Mouse (Mus musculus): ENCODE results near the gene Tspoap1.

Tspoap1 gene

DNA sequence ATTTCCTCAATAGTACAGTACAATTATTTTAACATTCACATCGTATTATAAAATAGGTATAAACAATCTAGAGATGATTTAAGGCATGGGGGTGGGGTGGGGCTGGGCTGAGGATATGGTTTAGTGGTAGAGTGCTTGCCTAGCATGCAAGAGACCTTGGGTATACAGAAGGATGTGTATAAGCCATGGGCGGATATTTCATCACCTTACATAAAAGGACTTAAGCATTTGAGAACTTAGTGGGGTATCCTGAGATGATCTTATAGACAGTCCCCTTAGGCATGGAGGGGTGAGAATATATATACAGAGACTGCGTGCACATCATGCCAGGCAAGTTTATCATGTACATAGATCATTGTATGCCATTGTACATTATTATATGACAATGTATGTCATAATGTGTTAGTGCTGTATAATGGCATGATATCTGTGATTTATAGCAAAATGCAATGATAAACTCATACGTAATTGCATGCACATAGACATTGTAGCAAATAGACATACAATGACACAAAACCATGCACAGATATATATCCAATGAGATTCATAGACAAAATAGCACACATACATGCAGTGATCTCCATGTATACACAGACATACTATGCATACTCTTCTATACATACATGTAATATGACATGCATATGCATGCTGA, 1.3 kb upstream of the Tspoap1 start:
- no peak for DNase-seq (ENCODE audit: low read depth, low spot score)

DNA sequence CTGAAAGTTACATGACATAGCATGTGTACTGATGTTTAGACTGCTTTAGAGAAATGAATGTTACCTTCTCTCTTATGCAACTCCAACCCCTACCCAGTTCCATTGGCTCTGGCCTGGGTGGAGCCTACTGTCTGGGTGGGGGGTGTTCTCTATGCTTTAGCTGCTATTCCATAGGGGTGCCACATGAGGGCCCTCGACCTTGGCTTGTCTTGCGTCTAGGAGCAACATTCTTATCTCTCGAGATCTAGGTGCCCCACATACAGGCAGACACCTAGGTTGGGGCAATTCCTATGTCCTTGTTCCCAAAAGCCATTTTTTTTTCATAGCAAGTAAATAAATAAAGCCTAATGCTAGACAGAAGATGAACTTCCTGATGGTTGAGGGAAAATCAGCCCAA, 734 bp upstream of the Tspoap1 start:
- DNase-seq (ENCODE audit: low read depth, low spot score) = peak; percentile 62

DNA sequence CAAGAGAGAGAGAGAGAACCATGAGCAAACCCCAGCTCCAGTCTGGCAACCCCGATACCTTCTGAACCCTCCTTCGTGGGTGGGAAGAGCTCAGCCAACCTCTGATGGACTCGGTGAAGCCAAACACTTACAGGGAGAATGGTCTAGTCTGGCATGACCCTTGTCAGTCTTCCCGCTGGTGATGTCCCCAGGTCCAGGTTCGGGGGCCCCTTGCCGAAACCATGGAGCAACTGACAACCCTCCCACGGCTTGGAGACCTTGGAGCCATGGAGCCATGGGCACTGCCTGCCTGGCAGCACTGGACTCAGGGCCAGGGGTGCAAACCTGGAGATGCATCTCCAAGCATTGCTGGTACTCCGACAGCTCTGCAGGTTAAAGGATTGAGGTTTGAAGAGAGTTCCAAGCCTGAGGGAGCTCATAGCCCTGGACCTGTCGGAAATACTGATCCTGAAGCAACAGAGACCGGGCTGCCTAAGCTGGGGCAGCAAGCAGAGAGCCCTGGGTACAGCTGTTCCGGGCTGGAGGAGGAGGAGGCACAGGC, 910 bp downstream of the Tspoap1 start:
- no peak for DNase-seq (ENCODE audit: low read depth, low spot score)

DNA sequence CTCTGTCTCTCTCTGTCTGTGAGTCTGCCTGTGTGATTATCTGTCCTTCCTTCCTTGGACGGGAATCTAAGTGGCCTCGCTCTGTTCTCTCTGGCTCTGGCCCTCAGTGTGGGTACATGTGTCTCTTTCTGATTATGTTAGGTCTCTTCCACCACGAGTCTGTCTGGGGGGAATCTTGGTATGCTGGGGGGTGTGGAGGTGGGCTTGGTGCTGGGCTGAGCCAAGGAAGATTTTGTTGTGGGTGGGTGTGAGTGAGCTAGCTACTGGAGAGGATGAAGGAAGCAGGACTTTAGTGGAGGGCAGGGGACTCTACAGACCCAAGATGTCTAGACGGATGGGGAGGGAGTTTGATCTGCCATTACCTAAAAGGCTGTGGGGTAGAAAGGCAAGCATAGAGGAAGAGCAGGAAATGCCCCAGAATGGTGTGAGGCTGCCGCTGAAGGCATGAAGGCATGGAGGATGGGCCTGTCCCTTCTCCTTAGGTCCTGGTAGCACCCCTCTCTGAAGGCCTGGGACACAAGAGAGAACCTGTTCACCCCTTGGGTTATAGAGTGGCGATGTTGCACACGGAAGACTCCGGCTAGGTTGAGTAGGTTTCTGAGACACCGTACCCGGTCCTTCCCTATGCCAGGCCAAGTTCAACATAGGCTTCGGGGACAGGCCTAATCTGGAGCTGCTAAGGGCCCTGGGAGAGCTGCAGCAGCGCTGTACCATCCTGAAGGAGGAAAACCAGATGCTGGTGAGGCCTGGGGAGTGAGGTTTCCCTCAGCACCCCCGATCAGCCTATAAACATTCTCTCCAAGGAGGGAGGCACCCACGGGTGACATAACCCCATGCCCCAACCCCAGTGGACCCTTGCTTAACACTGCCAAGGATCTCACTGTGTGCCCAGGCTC, 1.7 kb downstream of the Tspoap1 start:
- DNase-seq (ENCODE audit: low read depth, low spot score) = no peak

DNA sequence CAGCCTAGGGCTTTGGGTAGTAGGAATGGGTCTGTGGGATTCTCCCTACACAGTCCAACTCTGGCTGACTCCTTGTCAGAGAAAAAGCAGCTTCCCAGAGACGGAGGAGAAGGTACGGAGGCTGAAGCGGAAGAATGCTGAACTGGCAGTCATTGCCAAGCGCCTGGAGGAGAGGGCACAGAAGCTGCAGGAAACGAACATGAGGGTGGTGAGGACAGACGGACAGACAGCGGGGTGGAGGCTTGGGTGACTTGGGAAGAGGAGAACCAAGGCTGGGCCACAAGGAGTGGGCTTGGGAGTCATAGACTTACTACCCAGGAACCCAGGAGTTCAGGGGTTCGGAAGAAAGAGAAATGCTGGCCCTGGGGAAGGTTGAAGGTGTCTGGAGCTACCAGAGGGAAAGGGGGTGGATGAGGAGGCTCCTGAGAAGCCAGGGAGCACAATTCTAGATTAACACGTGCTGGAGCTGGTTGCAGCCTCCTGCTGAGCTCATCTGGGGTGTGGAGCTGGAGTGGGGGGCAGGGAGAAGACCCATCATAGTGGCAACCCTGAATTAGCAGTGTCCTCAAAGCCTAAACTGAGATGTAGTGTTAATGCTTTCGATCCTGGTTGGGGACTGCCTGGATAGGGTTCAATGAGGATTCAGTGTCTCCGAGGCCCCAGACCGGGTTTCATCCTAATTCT, 2.5 kb downstream of the Tspoap1 start:
- no peak for DNase-seq (ENCODE audit: low read depth, low spot score)

DNA sequence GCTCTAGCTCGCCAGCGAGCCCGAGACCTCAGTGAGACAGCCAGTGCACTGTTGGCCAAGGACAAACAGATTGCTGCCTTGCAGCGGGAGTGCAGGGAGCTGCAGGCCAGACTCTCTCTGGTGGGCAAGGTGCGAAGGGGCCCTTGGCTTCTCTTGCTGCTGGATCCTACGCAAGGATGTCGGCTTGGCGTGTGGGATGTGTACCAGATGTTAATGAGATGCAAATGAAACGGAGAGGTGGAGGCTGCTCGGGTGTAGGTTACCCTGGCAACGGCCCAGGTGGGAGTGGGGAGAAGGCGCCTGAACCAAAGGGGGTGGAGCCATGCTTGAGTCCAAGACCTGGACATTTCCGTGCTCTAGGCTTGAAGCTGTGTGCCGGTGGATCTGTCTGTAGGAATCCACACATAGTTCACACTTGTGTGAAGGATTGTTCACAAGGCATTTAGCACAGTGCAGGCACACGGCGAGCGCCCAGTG, 3.2 kb downstream of the Tspoap1 start:
- no peak for DNase-seq (ENCODE audit: low read depth, low spot score)

DNA sequence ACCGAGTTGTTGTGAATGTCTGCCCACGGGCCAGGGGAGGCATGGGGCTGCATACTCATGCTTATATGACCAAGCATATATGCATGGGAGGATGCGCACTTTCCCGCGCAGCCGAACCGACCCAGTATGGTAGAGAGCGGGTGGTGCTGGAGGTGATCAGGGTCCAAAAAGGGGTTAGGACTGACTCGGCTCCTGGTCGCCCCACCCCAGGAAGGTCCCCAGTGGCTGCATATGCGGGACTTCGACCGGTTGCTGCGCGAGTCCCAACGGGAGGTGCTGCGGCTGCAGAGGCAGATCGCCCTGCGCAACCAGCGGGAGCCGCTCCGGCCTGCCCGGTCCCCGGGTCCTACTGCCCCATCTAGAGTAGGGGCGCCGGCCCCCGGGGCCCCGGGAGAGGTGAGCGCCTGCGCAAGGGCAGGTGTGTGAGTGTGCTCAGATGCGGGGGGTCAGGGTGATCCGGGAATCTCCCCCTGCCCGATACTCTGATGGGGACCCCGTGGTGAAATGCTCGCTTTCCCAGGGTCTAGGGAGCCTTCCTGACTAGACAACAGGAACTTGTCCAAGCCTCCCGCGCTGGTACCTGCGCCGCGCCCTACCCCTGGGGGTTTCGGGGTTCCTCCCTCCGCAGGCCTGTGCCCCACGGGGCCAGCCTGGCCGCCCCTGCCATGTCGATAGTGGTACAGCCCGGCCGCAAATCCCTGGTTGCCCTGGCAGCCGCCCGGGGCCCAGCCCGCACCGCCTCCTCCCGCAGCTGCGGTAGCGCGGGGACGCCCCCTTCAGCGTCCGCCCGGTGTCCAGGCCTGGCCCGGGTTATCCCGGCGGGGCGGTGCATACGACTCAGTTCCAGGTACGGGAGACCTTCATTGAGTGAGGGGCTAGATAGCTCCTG, 3.9 kb downstream of the Tspoap1 start:
- no peak for DNase-seq (ENCODE audit: low read depth, low spot score)

DNA sequence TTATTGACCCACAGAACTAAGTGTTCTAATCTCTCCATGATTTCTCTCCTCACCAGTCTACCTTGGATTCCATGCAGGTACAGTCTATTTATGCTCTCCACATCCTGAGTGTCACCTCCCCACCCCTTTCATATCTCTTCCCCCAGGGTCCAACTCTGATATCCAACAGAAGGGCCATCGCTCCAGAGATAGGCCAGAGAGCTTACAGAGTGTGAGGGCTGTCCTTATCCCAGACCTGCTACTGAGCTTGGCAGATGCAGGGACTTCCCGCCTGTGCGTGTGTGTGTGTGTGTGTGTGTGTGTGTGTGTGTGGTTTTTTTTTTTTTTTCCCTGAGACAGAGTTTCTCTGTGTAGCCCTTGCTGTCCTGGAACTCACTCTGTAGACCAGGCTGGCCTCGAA, 8.4 kb downstream of the Tspoap1 start:
- no peak for DNase-seq (ENCODE audit: low read depth, low spot score)

DNA sequence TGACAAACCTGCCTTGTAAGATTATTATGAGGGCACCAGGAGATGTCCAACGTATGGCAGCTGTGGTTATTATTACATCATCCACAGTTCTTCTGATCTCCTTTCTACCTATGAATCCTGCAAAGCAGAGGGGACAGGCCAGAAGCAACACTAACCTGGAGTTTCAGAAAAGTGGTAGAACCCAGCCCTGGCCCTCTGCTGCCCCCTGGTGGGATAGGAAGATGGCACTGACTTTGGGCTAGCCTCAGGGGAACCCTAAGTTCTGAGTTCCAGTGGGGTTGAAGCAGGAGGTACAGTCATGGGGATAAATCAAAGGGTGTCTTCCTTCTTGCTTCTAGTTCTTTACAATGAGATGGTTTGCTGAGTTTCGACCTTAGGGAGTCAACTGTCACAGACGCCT, 10.6 kb downstream of the Tspoap1 start:
- peak; percentile 63 for DNase-seq (ENCODE audit: low read depth, low spot score)

DNA sequence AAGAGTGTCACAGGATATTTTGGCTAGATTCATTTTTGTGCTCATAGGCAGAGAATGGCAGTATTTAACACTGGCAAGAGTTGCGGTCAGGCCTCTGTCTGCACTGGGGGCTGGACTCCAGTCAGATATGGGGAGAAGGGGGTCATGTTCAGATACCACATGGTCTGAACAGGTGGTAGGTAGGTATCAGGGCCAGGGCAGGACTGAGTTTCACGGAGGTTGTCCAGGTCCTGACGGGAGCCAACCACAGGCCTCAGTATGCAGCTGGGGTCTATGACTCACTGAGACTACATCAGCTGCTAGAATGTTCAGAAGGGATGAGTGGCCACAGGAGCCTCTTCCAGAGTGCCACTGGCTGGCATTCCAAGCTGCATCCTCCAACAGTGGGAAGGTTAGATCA, 12.0 kb downstream of the Tspoap1 start:
- no peak for DNase-seq (ENCODE audit: low read depth, low spot score)

DNA sequence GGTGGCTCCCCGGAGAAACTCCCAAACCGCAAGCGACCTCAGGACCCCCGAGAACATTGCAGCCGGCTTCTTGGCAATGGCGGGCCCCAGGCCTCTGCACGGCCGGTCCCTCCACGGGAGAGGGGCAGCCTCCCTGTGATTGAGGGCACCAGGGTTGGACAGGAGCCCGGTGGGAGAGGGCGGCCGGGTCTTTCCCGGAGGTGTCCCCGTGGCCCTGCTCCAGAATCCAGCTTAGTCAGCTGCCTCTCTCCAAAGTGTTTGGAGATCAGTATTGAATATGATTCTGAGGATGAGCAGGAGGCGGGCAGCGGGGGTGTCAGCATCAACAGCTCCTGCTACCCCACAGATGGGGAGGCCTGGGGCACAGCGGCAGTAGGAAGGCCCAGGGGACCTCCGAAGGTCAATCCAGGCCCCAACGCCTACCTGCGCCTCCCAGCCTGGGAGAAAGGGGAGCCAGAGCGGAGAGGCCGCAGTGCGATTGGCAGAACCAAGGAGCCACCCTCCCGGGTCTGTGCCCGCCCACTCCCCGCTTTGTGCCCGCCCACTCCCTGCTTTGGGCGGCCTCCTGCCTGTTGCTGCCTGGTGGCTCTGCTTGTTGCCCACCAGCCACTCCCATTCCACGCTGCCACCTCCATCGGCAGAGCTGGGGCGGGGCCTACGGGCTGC, 17.9 kb downstream of the Tspoap1 start:
- no peak for DNase-seq (ENCODE audit: low read depth, low spot score)

DNA sequence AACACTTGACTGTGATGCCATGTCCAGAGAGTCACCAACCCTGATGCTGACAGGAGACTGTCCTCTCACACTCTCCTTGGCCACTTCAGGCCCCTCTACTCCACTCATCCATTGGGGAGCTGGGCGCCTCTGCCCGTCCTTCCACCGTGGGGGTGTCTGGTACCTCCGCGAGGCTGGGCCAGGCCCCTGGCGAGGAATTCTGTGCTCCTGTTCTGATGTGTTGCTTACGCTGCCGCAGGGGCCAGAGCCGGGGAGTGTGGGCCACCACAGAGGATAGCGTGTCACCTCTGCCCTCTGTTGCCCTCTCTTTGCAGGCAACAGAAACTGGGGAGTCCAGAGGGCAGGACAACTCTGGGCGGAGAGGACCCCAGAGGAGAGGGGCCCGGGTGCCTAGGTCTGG, 18.6 kb downstream of the Tspoap1 start:
- DNase-seq (ENCODE audit: low read depth, low spot score) = no peak

DNA sequence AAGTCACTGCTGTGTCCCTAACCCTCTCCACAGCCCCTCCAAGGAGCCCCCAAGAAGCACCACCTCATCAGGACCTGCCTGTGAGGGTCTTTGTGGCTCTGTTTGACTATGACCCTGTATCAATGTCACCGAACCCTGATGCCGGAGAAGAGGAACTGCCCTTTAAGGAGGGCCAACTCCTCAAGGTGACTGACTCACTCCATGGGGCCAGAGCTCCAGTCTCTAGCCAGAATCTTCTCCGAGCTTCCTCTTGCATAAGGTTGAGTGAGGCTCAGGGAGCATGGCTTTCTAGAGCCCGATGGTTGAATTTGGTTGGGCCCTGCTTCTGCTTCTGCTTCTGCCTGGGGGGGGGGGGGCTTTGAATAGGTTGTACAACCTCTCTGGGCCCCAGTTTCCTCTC, 19.1 kb downstream of the Tspoap1 start:
- no peak for DNase-seq (ENCODE audit: low read depth, low spot score)

DNA sequence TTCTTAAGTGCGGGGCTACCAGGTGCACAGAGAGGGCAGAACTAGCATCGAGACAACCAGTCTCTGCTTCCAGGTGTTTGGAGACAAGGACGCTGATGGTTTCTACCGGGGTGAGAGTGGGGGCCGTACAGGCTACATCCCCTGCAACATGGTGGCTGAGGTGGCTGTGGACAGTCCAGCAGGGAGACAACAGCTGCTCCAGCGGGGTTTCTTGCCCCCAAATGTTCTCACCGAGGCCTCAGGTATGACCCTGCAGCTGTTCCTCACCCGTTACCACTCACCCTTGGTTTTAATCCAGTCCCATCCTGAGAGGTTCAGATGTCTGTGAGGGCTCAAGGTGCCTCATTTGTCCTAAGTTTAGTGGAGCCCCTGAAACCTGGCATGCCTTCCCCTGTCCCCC, 19.8 kb downstream of the Tspoap1 start:
- no peak for DNase-seq (ENCODE audit: low read depth, low spot score)

DNA sequence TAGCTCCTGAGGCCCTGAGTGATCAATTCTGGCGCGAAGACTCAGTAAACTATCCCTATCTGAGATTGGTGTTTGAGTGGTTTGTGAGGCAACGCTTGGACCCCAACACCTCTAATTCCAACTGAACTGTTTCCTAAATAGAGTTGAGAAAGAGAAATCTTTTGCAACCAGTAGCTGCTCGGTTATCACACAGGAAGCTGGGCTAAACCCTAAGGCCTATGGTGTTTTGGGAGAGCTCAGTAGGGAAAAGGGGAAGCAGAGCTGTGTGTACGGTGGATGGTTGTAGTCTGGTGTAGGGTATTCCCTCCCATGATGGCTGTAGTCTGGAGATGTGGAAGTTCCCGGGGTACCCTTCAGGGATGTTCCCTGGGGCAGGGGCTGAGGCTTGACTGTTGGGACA, 29.7 kb downstream of the Tspoap1 start:
- no peak for DNase-seq (ENCODE audit: low read depth, low spot score)

DNA sequence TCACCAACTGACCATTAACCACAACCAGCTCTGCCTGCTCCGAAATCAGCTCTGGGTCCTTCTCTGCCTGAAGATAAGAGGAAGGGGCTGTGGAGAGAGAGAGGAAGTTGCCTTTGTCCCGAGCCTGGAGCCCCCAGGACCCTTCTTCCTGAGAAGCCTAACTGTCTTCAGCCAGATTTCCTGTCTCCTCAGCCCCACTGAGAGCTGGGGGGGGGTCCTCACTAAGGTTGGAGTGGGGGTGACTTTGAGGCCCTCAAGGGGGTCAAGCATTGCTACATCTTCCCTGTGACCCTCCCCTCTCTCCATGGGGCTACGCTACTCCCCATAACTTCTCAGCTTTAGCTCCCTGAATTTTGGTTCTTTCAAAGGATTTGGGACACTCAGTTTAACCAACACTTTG, 33.1 kb downstream of the Tspoap1 start, which contains the start of gene Mpo:
Gene Mpo (plus strand): TSS at position 122 of the 400 bp plus-strand sequence.
- no peak for DNase-seq (ENCODE audit: low read depth, low spot score)

DNA sequence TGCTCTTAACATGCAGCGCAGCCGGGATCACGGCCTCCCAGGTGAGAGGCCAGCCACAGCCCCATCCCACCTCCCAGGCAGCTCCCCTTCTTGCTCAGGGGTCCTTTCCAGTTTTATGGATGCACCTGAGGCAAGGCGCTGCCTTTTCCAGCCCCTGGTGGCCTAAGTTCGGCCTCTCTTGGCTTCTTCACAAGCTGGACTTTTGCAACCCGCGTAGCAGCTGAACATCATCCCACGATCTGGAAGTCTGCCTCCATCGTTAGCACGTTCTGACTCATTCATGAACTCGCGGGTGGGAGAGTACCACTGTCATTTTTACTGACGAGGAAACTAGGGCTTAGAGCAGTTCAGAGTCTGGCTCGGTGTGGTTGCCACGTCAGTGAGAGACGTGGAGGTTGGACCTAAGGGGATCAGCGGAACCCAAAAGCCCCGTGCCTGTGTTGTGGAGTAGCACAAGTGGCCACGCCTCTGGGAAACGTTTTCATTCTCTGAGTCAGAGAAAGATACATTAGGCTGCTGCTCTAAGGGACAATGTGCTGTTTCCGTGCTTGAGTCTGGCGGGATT, 41.5 kb downstream of the Tspoap1 start:
- no peak for DNase-seq (ENCODE audit: low read depth, low spot score)

DNA sequence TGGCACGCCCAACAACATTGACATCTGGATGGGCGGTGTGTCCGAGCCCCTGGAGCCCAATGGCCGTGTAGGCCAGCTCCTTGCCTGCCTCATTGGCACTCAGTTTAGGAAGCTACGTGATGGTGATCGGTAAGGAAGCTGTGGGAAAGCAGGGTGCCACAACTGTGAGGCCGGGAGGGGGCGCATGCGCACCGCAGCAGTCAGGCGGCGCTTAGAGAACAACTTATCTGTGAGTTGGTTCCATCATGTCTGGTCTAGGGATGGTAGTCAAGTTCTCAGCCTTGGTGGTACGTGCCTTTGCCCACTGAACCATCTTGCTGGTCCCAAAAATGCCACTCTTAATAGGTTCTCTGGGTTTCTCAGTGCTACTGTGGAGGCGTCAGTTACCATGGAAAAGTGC, 42.3 kb downstream of the Tspoap1 start:
- no peak for DNase-seq (ENCODE audit: low read depth, low spot score)

DNA sequence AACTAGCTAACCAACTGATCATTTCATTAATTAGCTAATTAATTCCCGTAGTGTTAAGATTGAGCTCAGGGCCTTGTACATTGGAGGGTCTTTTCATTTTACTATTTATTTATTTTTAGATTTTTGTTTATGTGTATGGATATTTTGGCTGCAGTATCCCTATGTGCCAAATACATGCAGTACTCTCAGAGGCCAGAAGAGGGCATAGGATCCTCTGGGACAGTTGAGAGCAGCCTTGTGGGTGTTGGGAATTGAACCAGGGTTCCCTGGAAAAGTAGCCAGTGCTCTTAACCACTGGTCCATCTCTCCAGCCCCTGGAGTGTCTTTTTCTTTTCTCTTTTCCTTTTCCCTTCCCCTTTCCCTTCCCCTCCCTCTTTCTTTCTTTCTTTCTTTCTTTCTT, 45.1 kb downstream of the Tspoap1 start:
- peak; percentile 16 for DNase-seq (ENCODE audit: low read depth, low spot score)

DNA sequence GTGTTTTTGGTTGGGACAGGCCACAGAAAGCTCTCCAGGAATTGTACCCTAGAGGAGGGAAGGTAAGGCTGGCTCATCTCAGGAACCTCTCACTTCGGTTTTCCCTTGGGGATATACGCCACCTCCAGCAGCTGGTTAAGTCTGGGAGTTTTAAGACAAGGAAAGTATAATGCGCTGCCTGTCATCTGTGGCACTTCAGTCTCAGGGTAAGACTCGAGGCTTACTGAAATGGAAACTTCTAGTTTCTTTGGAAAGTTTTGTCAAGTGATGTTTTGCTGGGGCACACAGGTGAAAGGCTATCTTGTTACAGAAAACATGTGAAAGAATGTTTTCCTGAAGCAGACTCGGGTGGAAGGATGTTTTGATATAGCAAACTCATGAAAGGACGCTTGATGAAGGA, 47.1 kb downstream of the Tspoap1 start:
- no peak for DNase-seq (ENCODE audit: low read depth, low spot score)

All from c-Kit-negative CD71-positive TER-119-positive erythroid progenitor cells, embryonic 14.5 days (primary cell).